Mouse (Mus musculus) adrenal gland, postnatal 14 days (tissue): ENCODE results near the gene Nup107. TPM values are rescaled to one million over a fixed set of nuclear protein-coding genes. Genes with fewer than 3 reads are reported as not detected.
"Not testable (repeated sequence)": the region's sequence is repeated elsewhere in the genome, so short reads cannot be mapped to it uniquely, and the experiment has no call there.

Experiments used
- DNase-seq: peaks from one replicate; pipeline ENCODE4 v3.0.0; 2021; ENCODE audit warnings: mixed read lengths
- total RNA-seq: library from RNA; stranded (reverse); gene quantifications from 2 replicates; pipeline ENCODE4 v1.2.3, GENCODE M21; 2021

The Nup107 gene
- total RNA-seq, 1 experiment from 2014 or later, result 14.8 TPM

- peak; percentile 78 for DNase-seq
Observed at GRCm38 (mm10) chr10:117718161-117719119, 74.1 kb downstream of the Nup107 start.

GRCm38 (mm10) chr10:117717583-117717982 lies 74.9 kb downstream of the Nup107 start:
- peak; percentile 89 for DNase-seq

GRCm38 (mm10) chr10:117716686-117717085 lies 75.8 kb downstream of the Nup107 start:
- no peak for DNase-seq

- not testable (repeated sequence) for DNase-seq
Observed at GRCm38 (mm10) chr10:117715654-117716053, 76.9 kb downstream of the Nup107 start.

- DNase-seq, result no peak
Observed at GRCm38 (mm10) chr10:117714928-117715500, 77.5 kb downstream of the Nup107 start.

- no peak for DNase-seq
Observed at GRCm38 (mm10) chr10:117714048-117714545, 78.4 kb downstream of the Nup107 start.

- DNase-seq, result no peak
Observed at GRCm38 (mm10) chr10:117713466-117713865, 79.0 kb downstream of the Nup107 start.

GRCm38 (mm10) chr10:117712871-117713270 lies 79.6 kb downstream of the Nup107 start:
- DNase-seq, result no peak

- no peak for DNase-seq
Observed at GRCm38 (mm10) chr10:117712191-117712754, 80.2 kb downstream of the Nup107 start.

GRCm38 (mm10) chr10:117711408-117711807 lies 81.1 kb downstream of the Nup107 start:
- no peak for DNase-seq

GRCm38 (mm10) chr10:117710604-117711141 lies 81.8 kb downstream of the Nup107 start, which contains the start of gene Mdm2:
TSS of gene Mdm2 (minus strand) at chr10:117710758.
- DNase-seq, result peak; percentile 99

GRCm38 (mm10) chr10:117709930-117710603 lies 82.4 kb downstream of the Nup107 start:
- peak; percentile 90 for DNase-seq

- DNase-seq, result no peak
Observed at GRCm38 (mm10) chr10:117709326-117709830, 83.1 kb downstream of the Nup107 start.

- no peak for DNase-seq
Observed at GRCm38 (mm10) chr10:117708856-117709255, 83.6 kb downstream of the Nup107 start.

GRCm38 (mm10) chr10:117708376-117708775 lies 84.1 kb downstream of the Nup107 start:
- DNase-seq, result no peak

GRCm38 (mm10) chr10:117707114-117707838 lies 85.2 kb downstream of the Nup107 start:
- no peak for DNase-seq

GRCm38 (mm10) chr10:117706440-117706839 lies 86.1 kb downstream of the Nup107 start:
- no peak for DNase-seq

GRCm38 (mm10) chr10:117705806-117706205 lies 86.7 kb downstream of the Nup107 start:
- DNase-seq, result no peak

- no peak for DNase-seq
Observed at GRCm38 (mm10) chr10:117704964-117705335, 87.6 kb downstream of the Nup107 start.

GRCm38 (mm10) chr10:117704314-117704963 lies 88.1 kb downstream of the Nup107 start:
- DNase-seq, result not testable (repeated sequence)
